Mouse (Mus musculus): Measurements from ENCODE around the gene Timp4. TPM values are rescaled to one million over a fixed set of nuclear protein-coding genes. Genes with fewer than 3 reads are reported as not detected.
"Not testable (repeated sequence)": the region's sequence is repeated elsewhere in the genome, so short reads cannot be mapped to it uniquely, and the experiment has no call there.

Timp4 gene
- polyA plus RNA-seq, 1 experiment from 2014 or later, result 0.27 TPM

- no peak overlapping the region for H3K4me2 ChIP-seq (ENCODE audit: low read depth, low read length)
- DNase-seq (ENCODE audit: low spot score) (no peak), ATAC-seq (replicated peaks; ENCODE audit: insufficient number of reproducible peaks, low FRiP score, low TSS enrichment, low read depth) (no peak)
- no peak overlapping the region for H3K27ac ChIP-seq (replicated peaks; ENCODE audit: low read depth, low read length)
- H3K4me3 ChIP-seq (ENCODE audit: low read depth, low read length), result no peak overlapping the region
- H3K27me3 ChIP-seq (ENCODE audit: control insufficient read depth, insufficient read depth, low read length), result no peaks in the 10 kb centered on the region
- no peaks in the 10 kb centered on the region for H3K36me3 ChIP-seq (replicated peaks; ENCODE audit: control insufficient read depth, insufficient read depth, low read depth, low read length)
- 80% methylated on average over 3 of the region's 3 CpGs for WGBS
- H3K4me1 ChIP-seq (ENCODE audit: control insufficient read depth, insufficient read depth, low read length), result no peaks in the 10 kb centered on the region
- no peak overlapping the region for H3K9ac ChIP-seq (replicated peaks; ENCODE audit: low read length)
- no peaks in the 10 kb centered on the region for H3K9me3 ChIP-seq (replicated peaks; ENCODE audit: control insufficient read depth, low read length)
Measured at GRCm38 (mm10) chr6:115245500-115246058, 6.4 kb downstream of the Timp4 start.

- no peaks in the 10 kb centered on the region for H3K36me3 ChIP-seq (replicated peaks; ENCODE audit: control insufficient read depth, insufficient read depth, low read depth, low read length)
- 72% methylated on average over 2 of the region's 2 CpGs for WGBS
- no peak overlapping the region for H3K27ac ChIP-seq (replicated peaks; ENCODE audit: low read depth, low read length)
- no peaks in the 10 kb centered on the region for H3K27me3 ChIP-seq (ENCODE audit: control insufficient read depth, insufficient read depth, low read length)
- no peak overlapping the region for H3K4me2 ChIP-seq (ENCODE audit: low read depth, low read length)
- H3K4me1 ChIP-seq (ENCODE audit: control insufficient read depth, insufficient read depth, low read length), result no peaks in the 10 kb centered on the region
- DNase-seq (ENCODE audit: low spot score) (no peak), ATAC-seq (replicated peaks; ENCODE audit: insufficient number of reproducible peaks, low FRiP score, low TSS enrichment, low read depth) (no peak)
- no peak overlapping the region for H3K4me3 ChIP-seq (ENCODE audit: low read depth, low read length)
- H3K9ac ChIP-seq (replicated peaks; ENCODE audit: low read length), result no peak overlapping the region
- no peaks in the 10 kb centered on the region for H3K9me3 ChIP-seq (replicated peaks; ENCODE audit: control insufficient read depth, low read length)
Measured at GRCm38 (mm10) chr6:115244222-115244621, 7.8 kb downstream of the Timp4 start.

- 88% methylated on average over 3 of the region's 3 CpGs for WGBS
- no peak overlapping the region for H3K4me3 ChIP-seq (ENCODE audit: low read depth, low read length)
Measured at GRCm38 (mm10) chr6:115241939-115242338, 10.1 kb downstream of the Timp4 start.

GRCm38 (mm10) chr6:115241131-115241699, 10.8 kb downstream of the Timp4 start:
- Histone ChIP-seq H3K9ac (replicated peaks; ENCODE audit: low read length) (no peak overlapping the region), H3K4me1 (ENCODE audit: control insufficient read depth, insufficient read depth, low read length) (no peaks in the 10 kb centered on the region), H3K9me3 (replicated peaks; ENCODE audit: control insufficient read depth, low read length) (no peaks in the 10 kb centered on the region), H3K27me3 (ENCODE audit: control insufficient read depth, insufficient read depth, low read length) (no peaks in the 10 kb centered on the region), H3K27ac (replicated peaks; ENCODE audit: low read depth, low read length) (no peak overlapping the region), H3K36me3 (replicated peaks; ENCODE audit: control insufficient read depth, insufficient read depth, low read depth, low read length) (no peaks in the 10 kb centered on the region), H3K4me2 (ENCODE audit: low read depth, low read length) (no peak overlapping the region), H3K4me3 (ENCODE audit: low read depth, low read length) (no peak overlapping the region)
- WGBS, result 77% methylated on average over 3 of the region's 3 CpGs
- ATAC-seq (replicated peaks; ENCODE audit: insufficient number of reproducible peaks, low FRiP score, low TSS enrichment, low read depth) (no peak), DNase-seq (ENCODE audit: low spot score) (no peak)

More at GRCm38 (mm10) chr6:115241939-115242338, 10.1 kb downstream of the Timp4 start:
- Histone ChIP-seq H3K4me2 (ENCODE audit: low read depth, low read length) (no peak overlapping the region), H3K27ac (replicated peaks; ENCODE audit: low read depth, low read length) (no peak overlapping the region), H3K9ac (replicated peaks; ENCODE audit: low read length) (no peak overlapping the region), H3K36me3 (replicated peaks; ENCODE audit: control insufficient read depth, insufficient read depth, low read depth, low read length) (no peaks in the 10 kb centered on the region), H3K4me1 (ENCODE audit: control insufficient read depth, insufficient read depth, low read length) (no peaks in the 10 kb centered on the region), H3K9me3 (replicated peaks; ENCODE audit: control insufficient read depth, low read length) (no peaks in the 10 kb centered on the region), H3K27me3 (ENCODE audit: control insufficient read depth, insufficient read depth, low read length) (no peaks in the 10 kb centered on the region)
- ATAC-seq (replicated peaks; ENCODE audit: insufficient number of reproducible peaks, low FRiP score, low TSS enrichment, low read depth) (no peak), DNase-seq (ENCODE audit: low spot score) (no peak)

GRCm38 (mm10) chr6:115240431-115240830, 11.6 kb downstream of the Timp4 start:
- H3K4me1 ChIP-seq (ENCODE audit: control insufficient read depth, insufficient read depth, low read length); ATAC-seq (replicated peaks; ENCODE audit: insufficient number of reproducible peaks, low FRiP score, low TSS enrichment, low read depth); H3K4me2 ChIP-seq (ENCODE audit: low read depth, low read length); H3K9ac ChIP-seq (replicated peaks; ENCODE audit: low read length); H3K27me3 ChIP-seq (ENCODE audit: control insufficient read depth, insufficient read depth, low read length); H3K36me3 ChIP-seq (replicated peaks; ENCODE audit: control insufficient read depth, insufficient read depth, low read depth, low read length); H3K9me3 ChIP-seq (replicated peaks; ENCODE audit: control insufficient read depth, low read length); H3K4me3 ChIP-seq (ENCODE audit: low read depth, low read length); DNase-seq (ENCODE audit: low spot score); H3K27ac ChIP-seq (replicated peaks; ENCODE audit: low read depth, low read length): not testable (repeated sequence)
- WGBS, result 50% methylated on average over 2 of the region's 2 CpGs

- WGBS, result 81% methylated on average over 7 of the region's 7 CpGs
- no peaks in the 10 kb centered on the region for H3K36me3 ChIP-seq (replicated peaks; ENCODE audit: control insufficient read depth, insufficient read depth, low read depth, low read length)
- no peaks in the 10 kb centered on the region for H3K9me3 ChIP-seq (replicated peaks; ENCODE audit: control insufficient read depth, low read length)
- no peak overlapping the region for H3K27ac ChIP-seq (replicated peaks; ENCODE audit: low read depth, low read length)
- H3K4me3 ChIP-seq (ENCODE audit: low read depth, low read length), result no peak overlapping the region
- no peaks in the 10 kb centered on the region for H3K4me1 ChIP-seq (ENCODE audit: control insufficient read depth, insufficient read depth, low read length)
- H3K9ac ChIP-seq (replicated peaks; ENCODE audit: low read length), result no peak overlapping the region
- H3K27me3 ChIP-seq (ENCODE audit: control insufficient read depth, insufficient read depth, low read length), result no peaks in the 10 kb centered on the region
- DNase-seq (ENCODE audit: low spot score), result no peak
- no peak overlapping the region for H3K4me2 ChIP-seq (ENCODE audit: low read depth, low read length)
- ATAC-seq (replicated peaks; ENCODE audit: insufficient number of reproducible peaks, low FRiP score, low TSS enrichment, low read depth), result no peak
Measured at GRCm38 (mm10) chr6:115239335-115239734, 12.7 kb downstream of the Timp4 start.

- Histone ChIP-seq H3K27me3 (ENCODE audit: control insufficient read depth, insufficient read depth, low read length) (no peaks in the 10 kb centered on the region), H3K36me3 (replicated peaks; ENCODE audit: control insufficient read depth, insufficient read depth, low read depth, low read length) (no peaks in the 10 kb centered on the region), H3K9me3 (replicated peaks; ENCODE audit: control insufficient read depth, low read length) (no peaks in the 10 kb centered on the region), H3K9ac (replicated peaks; ENCODE audit: low read length) (no peak overlapping the region), H3K4me1 (ENCODE audit: control insufficient read depth, insufficient read depth, low read length) (no peaks in the 10 kb centered on the region), H3K4me2 (ENCODE audit: low read depth, low read length) (no peak overlapping the region), H3K27ac (replicated peaks; ENCODE audit: low read depth, low read length) (no peak overlapping the region), H3K4me3 (ENCODE audit: low read depth, low read length) (no peak overlapping the region)
- no peak for ATAC-seq (replicated peaks; ENCODE audit: insufficient number of reproducible peaks, low FRiP score, low TSS enrichment, low read depth)
- no peak for DNase-seq (ENCODE audit: low spot score)
- WGBS, result 80% methylated on average over 9 of the region's 9 CpGs
Measured at GRCm38 (mm10) chr6:115238031-115239027, 13.7 kb downstream of the Timp4 start.

- H3K4me2 ChIP-seq (ENCODE audit: low read depth, low read length), result no peak overlapping the region
- no peak for ATAC-seq (replicated peaks; ENCODE audit: insufficient number of reproducible peaks, low FRiP score, low TSS enrichment, low read depth)
- H3K9me3 ChIP-seq (replicated peaks; ENCODE audit: control insufficient read depth, low read length), result no peaks in the 10 kb centered on the region
- H3K27me3 ChIP-seq (ENCODE audit: control insufficient read depth, insufficient read depth, low read length), result no peaks in the 10 kb centered on the region
- H3K27ac ChIP-seq (replicated peaks; ENCODE audit: low read depth, low read length), result no peak overlapping the region
- no peak overlapping the region for H3K4me3 ChIP-seq (ENCODE audit: low read depth, low read length)
- H3K36me3 ChIP-seq (replicated peaks; ENCODE audit: control insufficient read depth, insufficient read depth, low read depth, low read length), result no peaks in the 10 kb centered on the region
- WGBS, result 85% methylated on average over 1 of the region's 1 CpGs
- H3K9ac ChIP-seq (replicated peaks; ENCODE audit: low read length), result no peak overlapping the region
- no peaks in the 10 kb centered on the region for H3K4me1 ChIP-seq (ENCODE audit: control insufficient read depth, insufficient read depth, low read length)
- no peak for DNase-seq (ENCODE audit: low spot score)
Measured at GRCm38 (mm10) chr6:115232562-115232961, 19.4 kb downstream of the Timp4 start.
